Mouse (Mus musculus) stomach, embryonic 14.5 days (tissue): ENCODE data around the gene Kdm2a. TPM values are rescaled to one million over a fixed set of nuclear protein-coding genes. Genes with fewer than 3 reads are reported as not detected.

Experiments used
- ATAC-seq: fragments of 200-750 bp; cut with Nextera tagmentation; 2 replicates; pipeline ENCODE4 v1.8.0; 2017; ENCODE audit warnings: low read depth, moderate TSS enrichment; ENCODE audit not compliant: insufficient number of reproducible peaks, insufficient read depth, low FRiP score
- H3K27ac ChIP-seq: fragments of 300-500 bp; sonication (generic); 2 replicates; pipeline ENCODE4 v1.5.1; 2014; ENCODE audit warnings: mild to moderate bottlenecking, low read length, moderate library complexity, mixed read lengths
- H3K27me3 ChIP-seq: fragments of 300-500 bp; sonication (generic); 2 replicates; pipeline ENCODE4 v1.6.1; 2014; ENCODE audit warnings: low read length, control low read depth, mixed read lengths; ENCODE audit not compliant: control insufficient read depth, insufficient read depth
- H3K36me3 ChIP-seq: fragments of 300-500 bp; sonication (generic); 2 replicates; pipeline ENCODE4 v1.6.1; 2014; ENCODE audit warnings: mild to moderate bottlenecking, control low read depth, low read length, moderate library complexity, mixed read lengths; ENCODE audit not compliant: control insufficient read depth, insufficient read depth
- H3K4me1 ChIP-seq: fragments of 300-500 bp; sonication (generic); 2 replicates; pipeline ENCODE4 v1.6.1; 2014; ENCODE audit warnings: low read length, control low read depth, mixed read lengths; ENCODE audit not compliant: control insufficient read depth, insufficient read depth
- H3K4me2 ChIP-seq: fragments of 300-500 bp; sonication (generic); replicated peaks from 2 replicates; pipeline ENCODE4 v1.6.1; 2014; ENCODE audit warnings: low read depth, low read length, control low read depth
- H3K4me3 ChIP-seq: fragments of 300-500 bp; sonication (generic); 2 replicates; pipeline ENCODE4 v1.5.1; 2014; ENCODE audit warnings: low read depth, low read length, control low read depth
- H3K9ac ChIP-seq: fragments of 300-500 bp; sonication (generic); replicated peaks from 2 replicates; pipeline ENCODE4 v1.6.1; 2014; ENCODE audit warnings: low read depth, mild to moderate bottlenecking, control low read depth, low read length, moderate library complexity, mixed read lengths
- H3K9me3 ChIP-seq: fragments of 300-500 bp; sonication (generic); 2 replicates; pipeline ENCODE4 v1.6.1; 2016; ENCODE audit warnings: low read depth, low read length, control low read depth; ENCODE audit not compliant: control insufficient read depth
- WGBS: fragments of 180-500 bp; shearing (Covaris S2); extraction: QIAGEN DNeasy Blood & Tissue Kit; methylation state at CpG from one replicate; pipeline ENCODE4 v1.1.7; 2014; 5-methylcytosine and 5-hydroxymethylcytosine counted together
- polyA plus RNA-seq: library from polyadenylated mRNA; unstranded; fragments of >200 nt; fragmentation: Nextera tagmentation; extraction: Ambion mirVana; gene quantifications from 2 replicates; pipeline ENCODE4 v1.2.1, GENCODE M21; 2014

Gene Kdm2a
- polyA plus RNA-seq, 1 experiment from 2014 or later = 56.4 TPM

DNA sequence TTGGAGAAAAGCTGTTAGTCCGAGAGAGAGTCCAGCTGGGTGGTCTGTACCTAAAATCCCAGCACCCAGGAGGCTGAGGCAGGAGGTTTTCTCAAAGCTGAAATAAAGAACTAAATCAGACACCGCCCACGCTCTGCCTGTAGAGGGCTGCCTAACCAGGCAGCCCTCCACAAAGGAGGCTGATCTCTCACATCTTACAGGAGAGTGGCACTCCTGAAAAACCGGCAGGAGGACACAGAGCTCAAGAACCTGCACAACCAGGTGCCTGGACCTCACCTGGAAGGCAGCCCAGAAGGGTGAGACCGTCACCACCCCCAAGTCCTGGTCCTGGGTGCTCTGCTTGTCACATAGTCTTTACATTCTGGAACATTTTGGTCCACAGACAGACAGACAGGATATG, 100.2 kb downstream of the Kdm2a start:
- no peak for ATAC-seq
- Histone ChIP-seq H3K9me3 (no peaks in the 10 kb centered on the region), H3K9ac (no peak overlapping the region), H3K4me2 (no peak overlapping the region), H3K27me3 (no peaks in the 10 kb centered on the region), H3K27ac (no peak overlapping the region; the same call in 1 of the 2 replicates), H3K36me3 (peaks cover 1% of the 10 kb centered on the region; the same call in 1 of the 2 replicates), H3K4me3 (no peak overlapping the region), H3K4me1 (peaks cover 42% of the 10 kb centered on the region)
- WGBS = 89% methylated on average over 5 of the region's 5 CpGs

DNA sequence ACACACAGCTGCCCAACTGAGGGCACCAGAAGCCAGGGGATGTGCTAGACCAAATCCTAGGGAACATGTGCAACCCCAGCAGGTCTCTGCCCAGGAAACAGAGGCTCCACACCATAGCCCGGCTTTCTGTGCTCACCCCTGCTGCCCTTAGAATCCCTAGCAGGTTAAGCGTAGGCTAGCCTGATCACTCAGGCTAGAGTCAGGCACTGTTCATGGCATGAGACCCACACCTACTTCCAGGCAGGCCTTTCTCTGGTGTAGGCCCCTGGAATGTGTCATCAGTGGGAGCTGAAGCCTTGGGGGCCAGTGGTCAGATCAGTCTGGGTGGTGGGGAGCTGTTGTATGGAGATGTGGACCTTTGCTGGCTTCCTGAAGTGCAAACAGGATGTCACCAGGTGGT, 101.5 kb downstream of the Kdm2a start:
- H3K4me2 ChIP-seq = no peak overlapping the region
- no peak overlapping the region for H3K9ac ChIP-seq
- H3K27ac ChIP-seq = 0 out of 2 replicates have a peak overlapping the region, but pooled peaks have one; percentile 39
- ATAC-seq = no peak
- 76% methylated on average over 2 of the region's 2 CpGs for WGBS
- H3K4me1 ChIP-seq = peaks cover 33% of the 10 kb centered on the region
- H3K36me3 ChIP-seq = peaks cover 14% of the 10 kb centered on the region
- H3K27me3 ChIP-seq = no peaks in the 10 kb centered on the region
- H3K9me3 ChIP-seq = no peaks in the 10 kb centered on the region
- H3K4me3 ChIP-seq = no peak overlapping the region

DNA sequence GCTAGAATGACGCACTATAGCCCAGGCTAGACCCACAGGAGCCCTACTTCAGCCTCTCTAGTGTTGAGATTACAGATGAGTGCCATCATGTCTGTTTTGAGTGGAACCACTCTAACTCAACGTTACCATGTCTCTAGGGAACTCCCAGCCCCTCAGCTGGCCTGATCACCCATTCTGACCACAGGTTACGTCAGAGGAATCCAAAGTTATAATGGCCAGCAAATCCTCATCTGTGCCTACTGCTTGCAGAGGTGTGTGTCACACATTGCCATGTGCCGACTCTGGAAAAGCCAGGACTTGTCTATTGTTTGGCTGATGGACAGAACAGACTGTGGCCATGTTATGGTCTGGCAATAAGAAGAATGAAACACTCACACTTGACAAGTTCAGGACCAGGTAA, 102.7 kb downstream of the Kdm2a start:
- Histone ChIP-seq H3K9me3 (no peaks in the 10 kb centered on the region), H3K4me1 (peaks cover 21% of the 10 kb centered on the region), H3K27me3 (no peaks in the 10 kb centered on the region), H3K4me3 (no peak overlapping the region), H3K27ac (no peak overlapping the region), H3K4me2 (no peak overlapping the region), H3K9ac (no peak overlapping the region), H3K36me3 (peaks cover 26% of the 10 kb centered on the region)
- no peak for ATAC-seq
- WGBS = 91% methylated on average over 4 of the region's 4 CpGs

DNA sequence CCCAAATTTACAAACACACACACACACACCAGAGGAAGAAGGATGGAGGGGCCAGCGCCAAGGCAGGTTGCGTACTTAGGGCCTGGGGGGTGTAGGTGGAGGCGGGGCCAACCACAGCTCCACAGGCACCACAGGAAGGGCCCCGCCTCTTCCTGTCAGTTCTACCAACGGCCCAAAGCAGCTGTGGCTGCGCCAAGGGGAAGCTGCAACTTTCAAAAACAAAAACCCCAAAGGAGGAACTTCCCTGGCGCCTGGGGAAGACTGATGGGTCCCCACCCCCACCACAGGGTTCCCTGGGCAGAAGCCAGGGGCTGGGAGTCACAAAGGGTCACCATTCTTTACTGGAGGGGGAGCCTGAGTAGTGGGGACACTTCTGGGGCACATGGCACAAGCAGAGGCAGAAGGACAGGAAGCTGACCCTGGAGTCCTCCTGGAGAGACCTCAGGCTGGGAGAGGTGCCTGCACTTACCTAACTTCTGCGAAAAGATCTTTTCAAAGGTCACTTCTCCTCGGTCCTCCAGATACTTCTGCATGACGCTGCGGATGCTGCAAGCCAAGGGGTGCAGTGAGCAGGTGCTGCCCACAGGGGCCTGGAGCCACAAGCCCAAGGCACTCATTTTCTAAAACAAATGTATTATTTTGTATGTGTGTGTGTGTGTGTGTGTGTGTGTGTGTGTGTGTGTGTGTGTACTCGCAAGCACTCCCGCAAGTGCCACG, 103.5 kb downstream of the Kdm2a start:
- H3K4me1 ChIP-seq = peaks cover 14% of the 10 kb centered on the region; the same call in 1 of the 2 replicates
- no peak for ATAC-seq
- no peak overlapping the region for H3K4me3 ChIP-seq
- H3K27ac ChIP-seq = no peak overlapping the region
- no peak overlapping the region for H3K4me2 ChIP-seq
- no peaks in the 10 kb centered on the region for H3K9me3 ChIP-seq
- 64% methylated on average over 14 of the region's 14 CpGs for WGBS
- peaks cover 35% of the 10 kb centered on the region for H3K36me3 ChIP-seq
- no peaks in the 10 kb centered on the region for H3K27me3 ChIP-seq
- no peak overlapping the region for H3K9ac ChIP-seq

DNA sequence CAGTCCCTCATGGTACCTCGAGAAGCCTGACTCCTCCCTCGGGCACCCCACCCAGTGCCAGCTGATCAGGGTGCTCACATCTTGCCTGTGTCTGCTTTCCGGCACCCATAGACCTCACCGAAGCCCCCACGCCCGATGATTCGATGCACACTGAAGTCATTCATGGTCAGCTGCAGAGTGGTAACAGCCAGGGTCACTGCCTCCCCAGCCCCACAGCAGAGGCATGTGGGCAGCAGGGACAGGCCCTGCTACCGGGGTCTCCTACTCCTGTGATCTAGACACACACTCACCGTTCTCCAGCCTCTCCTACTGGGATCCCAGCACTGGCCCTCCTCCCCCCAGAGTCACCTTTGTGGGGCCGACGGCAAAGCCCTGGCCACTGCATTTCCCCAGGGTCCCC, 106.9 kb downstream of the Kdm2a start:
- H3K4me1 ChIP-seq = no peaks in the 10 kb centered on the region
- no peaks in the 10 kb centered on the region for H3K9me3 ChIP-seq
- H3K27me3 ChIP-seq = no peaks in the 10 kb centered on the region
- no peak overlapping the region for H3K4me2 ChIP-seq
- ATAC-seq = no peak
- no peak overlapping the region for H3K9ac ChIP-seq
- peaks cover 67% of the 10 kb centered on the region for H3K36me3 ChIP-seq
- no peak overlapping the region for H3K27ac ChIP-seq
- H3K4me3 ChIP-seq = no peak overlapping the region
- 85% methylated on average over 11 of the region's 11 CpGs for WGBS

DNA sequence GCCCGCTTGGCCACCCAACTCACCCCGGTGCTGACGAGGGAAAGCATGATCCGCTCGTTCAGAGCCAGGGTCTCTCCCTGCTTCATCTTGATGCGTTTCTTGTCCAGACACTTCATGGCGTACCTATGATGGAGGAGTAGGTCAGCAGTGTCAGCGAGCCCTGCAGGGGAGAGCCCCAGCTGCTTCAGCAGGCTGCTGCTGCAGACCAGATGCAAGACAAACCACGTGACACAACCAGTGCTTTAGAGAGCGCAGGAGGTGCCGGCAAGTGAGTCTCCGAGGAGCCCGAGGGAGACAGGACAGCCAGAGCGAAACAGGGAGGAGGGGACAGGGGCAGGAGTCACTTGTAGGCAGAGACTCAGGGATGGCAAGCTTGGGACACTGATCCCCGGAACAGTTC, 107.3 kb downstream of the Kdm2a start:
- no peaks in the 10 kb centered on the region for H3K4me1 ChIP-seq
- no peak overlapping the region for H3K9ac ChIP-seq
- 73% methylated on average over 15 of the region's 15 CpGs for WGBS
- peaks cover 70% of the 10 kb centered on the region for H3K36me3 ChIP-seq
- H3K4me3 ChIP-seq = no peak overlapping the region
- ATAC-seq = no peak
- no peaks in the 10 kb centered on the region for H3K27me3 ChIP-seq
- H3K27ac ChIP-seq = no peak overlapping the region
- no peaks in the 10 kb centered on the region for H3K9me3 ChIP-seq
- H3K4me2 ChIP-seq = no peak overlapping the region

DNA sequence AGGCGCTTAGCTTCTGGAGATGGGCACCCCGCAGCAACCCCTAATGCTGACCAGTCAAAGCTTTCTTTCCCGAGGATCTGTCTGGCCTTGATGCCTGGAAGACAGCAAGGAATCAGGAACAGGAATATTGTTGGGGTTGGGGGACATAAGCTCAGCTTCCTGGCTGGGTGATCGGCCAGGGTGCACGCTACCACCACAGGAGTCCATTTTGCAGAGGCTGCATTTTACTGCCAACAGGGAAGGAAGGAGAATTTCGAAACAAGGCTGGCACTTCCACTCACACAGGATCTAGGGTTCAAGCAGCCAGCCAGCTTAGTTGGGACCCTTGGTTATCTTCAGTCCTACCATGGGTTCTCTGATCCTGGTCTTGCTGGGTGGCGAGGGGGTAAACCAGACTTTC, 114.4 kb downstream of the Kdm2a start:
- H3K27me3 ChIP-seq = no peaks in the 10 kb centered on the region
- H3K4me2 ChIP-seq = peak overlapping the region; percentile 73
- peaks cover 29% of the 10 kb centered on the region for H3K36me3 ChIP-seq
- peak overlapping the region; percentile 50; the same call in 1 of the 2 replicates for H3K4me3 ChIP-seq
- no peak overlapping the region for H3K9ac ChIP-seq
- H3K27ac ChIP-seq = no peak overlapping the region
- H3K9me3 ChIP-seq = peaks cover 4% of the 10 kb centered on the region; the same call in 1 of the 2 replicates
- WGBS = 49% methylated on average over 7 of the region's 7 CpGs
- H3K4me1 ChIP-seq = no peaks in the 10 kb centered on the region
- no peak for ATAC-seq

DNA sequence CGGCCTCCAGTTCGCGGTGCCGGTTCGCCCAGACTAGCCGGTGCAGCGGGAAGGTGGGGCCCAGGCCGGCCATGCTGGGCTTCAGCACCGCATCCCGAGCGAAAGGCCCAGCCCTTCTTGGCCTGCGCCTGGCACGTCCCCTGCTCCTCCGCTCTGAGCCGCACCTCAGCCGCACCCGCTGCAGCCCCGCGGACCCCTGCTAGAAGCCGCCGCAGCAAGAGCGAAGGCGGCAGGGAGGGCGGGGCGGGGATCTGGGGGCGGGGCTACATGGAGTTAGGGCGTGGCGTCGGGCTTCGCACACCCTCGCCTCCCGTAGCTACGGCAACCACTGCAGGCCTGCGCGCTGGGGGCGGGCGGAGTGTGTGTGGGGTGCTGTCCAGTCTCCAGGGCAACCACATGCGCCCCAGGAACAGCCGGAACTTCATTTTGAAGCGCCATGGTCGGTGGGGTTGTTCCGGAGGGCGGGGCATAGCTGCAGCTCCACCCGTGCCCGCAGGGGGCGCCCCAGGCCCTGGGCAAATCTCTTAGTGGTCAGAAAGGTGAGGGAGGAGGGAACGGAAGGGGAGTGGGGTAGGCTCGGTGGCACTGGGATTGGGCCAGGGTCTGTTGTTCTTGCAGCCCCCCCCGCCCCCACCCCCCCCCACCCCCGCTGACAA, 115.1 kb downstream of the Kdm2a start, which contains the start of gene Ankrd13d:
Ankrd13d (minus strand) TSS at position 240 of the 656 bp plus-strand sequence.
- Histone ChIP-seq H3K27ac (no peak within 1 kb of the TSS; the same call in 1 of the 2 replicates), H3K9me3 (peaks cover 4% of the 10 kb centered on the region; the same call in 1 of the 2 replicates), H3K4me3 (peak within 1 kb of the TSS; percentile 50), H3K27me3 (no peaks in the 10 kb centered on the region), H3K9ac (peak within 1 kb of the TSS; percentile 54), H3K36me3 (peaks cover 24% of the 10 kb centered on the region), H3K4me1 (no peaks in the 10 kb centered on the region), H3K4me2 (peak within 1 kb of the TSS; percentile 73)
- 0% methylated on average over 48 of the region's 50 CpGs for WGBS
- peak; percentile 94 for ATAC-seq
